Mouse (Mus musculus) kidney, adult 2 months (tissue): Measurements from ENCODE around the gene Rrp7a. TPM values are rescaled to one million over a fixed set of nuclear protein-coding genes. Genes with fewer than 3 reads are reported as not detected.

Experiments
- DNase-seq: peaks from one replicate; pipeline ENCODE4 v3.0.0; 2021
- H3K27ac ChIP-seq: fragments of 200-500 bp; 2 replicates; pipeline ENCODE4 v1.5.1; 2012; ENCODE audit warnings: low read depth, low read length, control low read depth, inconsistent platforms; ENCODE audit not compliant: insufficient read depth
- H3K27me3 ChIP-seq: fragments of 200-500 bp; replicated peaks from 2 replicates; pipeline ENCODE4 v1.6.1; 2012; ENCODE audit warnings: mild to moderate bottlenecking, moderate library complexity, low read length, inconsistent platforms; ENCODE audit not compliant: control insufficient read depth, insufficient read depth
- H3K36me3 ChIP-seq: fragments of 200-500 bp; 2 replicates; pipeline ENCODE4 v1.6.1; 2012; ENCODE audit warnings: mild to moderate bottlenecking, moderate library complexity, low read length, inconsistent platforms; ENCODE audit not compliant: control insufficient read depth, insufficient read depth
- H3K4me1 ChIP-seq: fragments of 200-500 bp; 2 replicates; pipeline ENCODE4 v1.6.1; 2011; ENCODE audit warnings: low read length; ENCODE audit not compliant: control insufficient read depth, insufficient read depth
- H3K4me3 ChIP-seq: fragments of 200-500 bp; 2 replicates; pipeline ENCODE4 v1.5.1; 2011; ENCODE audit warnings: mild to moderate bottlenecking, low read depth, low read length, control low read depth; ENCODE audit not compliant: insufficient read depth
- CTCF ChIP-seq: fragments of 200-500 bp; conservative IDR thresholded peaks from 2 replicates; pipeline ENCODE4 v1.5.1; 2011; ENCODE audit warnings: low read depth, mild to moderate bottlenecking, control low read depth, low read length, moderate library complexity, mixed read lengths; ENCODE audit not compliant: insufficient read depth, insufficient read length
- POLR2A ChIP-seq: fragments of 200-500 bp; IDR thresholded peaks from one replicate; pipeline ENCODE4 v1.6.1; 2011; ENCODE audit warnings: low read depth, low read length, control low read depth
- WGBS: fragments of 180-500 bp; shearing (Covaris S2); methylation state at CpG from one replicate; pipeline ENCODE4 v1.1.7; 2018; 5-methylcytosine and 5-hydroxymethylcytosine counted together
- polyA plus RNA-seq: library from polyadenylated mRNA; depleted of rRNA; stranded (reverse); fragments of >200 nt; gene quantifications from 2 replicates; pipeline ENCODE4 v1.2.3, GENCODE M21; 2012; rRNA removed

Gene Rrp7a
- polyA plus RNA-seq, 1 experiment = 110 TPM

DNA sequence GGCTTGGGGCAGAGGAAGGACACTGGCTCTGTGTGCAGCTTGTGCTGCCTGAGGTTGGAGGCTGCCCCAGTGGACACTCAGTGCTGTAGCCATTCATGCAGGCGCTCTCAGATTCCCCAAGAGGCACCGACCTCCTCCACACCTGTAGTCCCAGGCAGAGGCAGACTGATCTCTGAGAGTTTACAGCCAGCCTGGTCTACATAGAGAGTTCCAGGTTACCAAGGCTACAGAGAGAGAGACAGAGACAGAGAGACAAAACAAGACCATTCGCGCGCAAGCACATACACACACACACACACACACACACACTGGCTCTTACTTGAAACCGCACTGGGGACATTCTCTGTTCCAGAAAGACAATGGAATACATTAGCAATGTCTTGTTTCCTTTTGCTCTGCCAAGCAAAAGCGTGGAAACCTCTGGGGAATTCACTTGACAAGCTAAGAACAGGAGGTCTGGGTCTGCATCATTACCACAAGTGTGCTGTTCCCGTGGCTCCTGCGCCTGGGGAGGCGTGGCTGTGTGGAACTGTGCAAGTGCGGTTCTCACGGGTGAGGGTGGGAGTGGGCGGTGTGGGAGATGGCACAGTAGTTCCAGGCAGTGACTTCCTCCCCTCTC lies 38.5 kb downstream of the Rrp7a start:
- H3K4me3 ChIP-seq = no peak overlapping the region
- TF ChIP-seq CTCF (no peak), POLR2A (no peak)
- peak; percentile 78 for DNase-seq
- H3K4me1 ChIP-seq = no peaks in the 10 kb centered on the region
- WGBS = 43% methylated on average over 13 of the region's 13 CpGs
- H3K27me3 ChIP-seq = no peaks in the 10 kb centered on the region
- H3K27ac ChIP-seq = no peak overlapping the region
- H3K36me3 ChIP-seq = no peaks in the 10 kb centered on the region

DNA sequence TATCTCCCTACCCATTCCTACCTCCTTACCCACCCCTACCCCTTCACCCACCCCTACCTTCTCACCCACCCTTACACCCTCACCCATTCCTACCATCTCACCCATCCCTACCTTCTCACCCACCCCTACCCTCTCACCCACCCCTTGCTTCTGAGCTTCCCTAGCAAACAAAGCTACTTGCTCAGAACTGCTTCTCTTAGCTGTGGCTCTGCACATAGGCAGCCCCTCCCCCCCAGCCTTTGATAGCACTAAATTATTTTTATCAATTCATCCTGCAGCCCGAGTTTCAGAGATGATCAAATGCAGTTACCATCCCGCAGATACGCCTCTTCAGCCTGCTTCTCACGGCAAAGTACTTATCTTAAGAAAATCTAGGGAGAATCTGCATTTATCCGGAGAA lies 39.1 kb downstream of the Rrp7a start:
- no peaks in the 10 kb centered on the region for H3K4me1 ChIP-seq
- H3K27me3 ChIP-seq = no peaks in the 10 kb centered on the region
- TF ChIP-seq CTCF = no peak
- no peak for TF ChIP-seq POLR2A
- 74% methylated on average over 5 of the region's 5 CpGs for WGBS
- DNase-seq = no peak
- no peak overlapping the region for H3K27ac ChIP-seq
- H3K4me3 ChIP-seq = no peak overlapping the region
- H3K36me3 ChIP-seq = no peaks in the 10 kb centered on the region

GRCm38 (mm10) chr15:83075607-83076525 lies 46.7 kb downstream of the Rrp7a start:
- Histone ChIP-seq H3K4me3 (no peak overlapping the region), H3K4me1 (peaks cover 3% of the 10 kb centered on the region; the same call in 1 of the 2 replicates), H3K36me3 (no peaks in the 10 kb centered on the region), H3K27me3 (no peaks in the 10 kb centered on the region), H3K27ac (no peak overlapping the region)
- TF ChIP-seq CTCF = no peak
- TF ChIP-seq POLR2A = no peak
- 61% methylated on average over 27 of the region's 27 CpGs for WGBS
- no peak for DNase-seq

DNA sequence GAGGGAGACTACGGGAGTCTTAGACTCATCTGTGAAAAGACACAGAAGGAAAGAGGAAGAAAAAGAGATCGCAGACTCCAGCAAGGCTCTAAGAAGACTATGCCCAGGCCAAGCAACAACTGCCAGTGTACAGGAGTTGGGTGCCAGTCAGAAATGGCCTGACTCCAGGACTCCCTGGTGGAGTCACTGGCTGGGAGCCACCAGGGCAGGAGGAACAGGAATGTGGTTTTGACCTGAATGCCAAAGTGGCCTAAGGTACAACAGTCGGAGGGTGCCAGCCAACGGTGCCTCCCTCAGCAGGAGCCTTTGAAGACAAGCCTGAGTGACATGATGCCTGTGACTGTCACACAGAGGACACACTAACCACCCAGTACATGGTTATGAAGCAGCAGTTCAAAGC lies 48.4 kb downstream of the Rrp7a start:
- H3K36me3 ChIP-seq = no peaks in the 10 kb centered on the region
- peaks cover 3% of the 10 kb centered on the region; the same call in 1 of the 2 replicates for H3K4me1 ChIP-seq
- DNase-seq = peak; percentile 93
- TF ChIP-seq CTCF = no peak
- TF ChIP-seq POLR2A = no peak
- H3K27ac ChIP-seq = no peak overlapping the region
- H3K4me3 ChIP-seq = no peak overlapping the region
- 61% methylated on average over 4 of the region's 4 CpGs for WGBS
- no peaks in the 10 kb centered on the region for H3K27me3 ChIP-seq

DNA sequence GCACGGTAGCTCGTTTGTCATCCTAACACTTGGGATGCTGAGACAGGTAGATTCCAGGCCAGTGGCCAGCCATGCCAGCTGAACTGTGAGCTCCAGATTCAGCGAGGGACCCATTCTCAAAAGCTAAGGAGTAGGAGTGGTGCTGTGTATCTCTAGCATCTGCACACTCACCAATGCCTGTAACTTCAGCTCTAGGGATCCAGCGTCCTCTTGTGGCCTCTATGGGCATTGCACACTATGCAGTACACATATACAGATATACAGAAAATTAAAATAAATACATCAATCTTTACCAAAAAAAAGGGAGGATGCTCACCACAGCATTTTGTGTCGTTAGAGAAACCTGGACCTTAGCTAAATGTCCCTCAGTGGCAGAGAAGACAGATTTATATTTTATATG lies 50.8 kb downstream of the Rrp7a start:
- no peak for DNase-seq
- H3K4me1 ChIP-seq = peaks cover 3% of the 10 kb centered on the region; the same call in 1 of the 2 replicates
- H3K4me3 ChIP-seq = no peak overlapping the region
- TF ChIP-seq POLR2A (no peak), CTCF (no peak)
- H3K36me3 ChIP-seq = no peaks in the 10 kb centered on the region
- H3K27me3 ChIP-seq = no peaks in the 10 kb centered on the region
- 88% methylated on average over 5 of the region's 5 CpGs for WGBS
- H3K27ac ChIP-seq = no peak overlapping the region

DNA sequence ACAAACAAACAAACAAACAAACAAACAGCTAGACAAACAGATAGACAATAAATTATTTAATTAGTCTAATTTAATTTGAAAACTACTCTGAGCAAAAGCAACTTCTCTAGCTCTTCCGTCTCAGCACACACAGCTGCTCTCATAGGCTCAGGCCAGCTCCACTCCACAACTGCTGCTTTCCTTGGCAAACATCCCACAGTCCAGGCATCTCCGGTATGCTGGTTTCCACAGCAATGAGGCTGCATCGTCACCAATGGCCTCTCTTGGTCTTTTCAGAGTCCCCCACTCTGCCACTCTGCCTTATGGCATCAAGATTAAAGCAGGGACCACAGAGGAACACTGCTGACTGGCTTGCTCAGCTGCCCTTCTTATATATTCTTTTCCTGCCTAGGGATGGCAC lies 51.7 kb downstream of the Rrp7a start:
- no peak overlapping the region for H3K27ac ChIP-seq
- TF ChIP-seq CTCF (no peak), POLR2A (no peak)
- H3K36me3 ChIP-seq = no peaks in the 10 kb centered on the region
- no peaks in the 10 kb centered on the region for H3K27me3 ChIP-seq
- H3K4me3 ChIP-seq = no peak overlapping the region
- WGBS = 36% methylated on average over 3 of the region's 3 CpGs
- H3K4me1 ChIP-seq = peaks cover 3% of the 10 kb centered on the region; the same call in 1 of the 2 replicates
- peak; percentile 83 for DNase-seq

DNA sequence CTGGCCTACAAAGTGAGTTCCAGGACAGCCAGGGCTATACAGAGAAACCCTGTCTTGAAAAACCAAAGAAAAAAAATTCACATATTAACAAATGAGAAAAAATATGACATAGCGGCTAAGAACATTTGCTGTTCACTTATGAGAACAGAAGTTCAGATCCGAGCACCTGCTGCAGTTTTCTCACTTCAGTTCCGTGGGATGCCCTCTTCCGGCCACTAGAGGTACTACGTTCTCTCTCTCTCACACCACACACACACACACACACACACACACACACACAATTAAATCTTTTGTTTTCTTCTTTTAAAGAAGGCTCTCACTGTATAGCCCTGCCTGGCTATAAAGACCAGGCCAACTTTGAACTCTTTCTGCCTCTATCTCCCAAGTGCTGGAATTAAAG lies 54.3 kb downstream of the Rrp7a start:
- WGBS = over 99% methylated on average over 5 of the region's 5 CpGs
- no peaks in the 10 kb centered on the region for H3K36me3 ChIP-seq
- TF ChIP-seq CTCF (no peak), POLR2A (no peak)
- H3K4me3 ChIP-seq = no peak overlapping the region
- DNase-seq = no peak
- no peak overlapping the region for H3K27ac ChIP-seq
- no peaks in the 10 kb centered on the region; the same call in 1 of the 2 replicates for H3K4me1 ChIP-seq
- H3K27me3 ChIP-seq = no peaks in the 10 kb centered on the region

GRCm38 (mm10) chr15:83065543-83065942 lies 57.1 kb downstream of the Rrp7a start:
- 17% methylated on average over 4 of the region's 4 CpGs for WGBS
- peak; percentile 89 for DNase-seq
- Histone ChIP-seq H3K4me1 (no peaks in the 10 kb centered on the region; the same call in 1 of the 2 replicates), H3K27ac (no peak overlapping the region), H3K4me3 (no peak overlapping the region), H3K27me3 (no peaks in the 10 kb centered on the region), H3K36me3 (no peaks in the 10 kb centered on the region)
- TF ChIP-seq POLR2A (no peak), CTCF (no peak)

Other genes with a start within 250 kb of the Rrp7a start
- 17.8 and 18.1 TPM in 2 replicates for gene Tcf20, start 134.9 kb downstream of the Rrp7a start, polyA plus RNA-seq
- gene Nfam1, start 89.5 kb downstream of the Rrp7a start, polyA plus RNA-seq = 2.2 and 2.9 TPM in 2 replicates
- 106 and 124 TPM in 2 replicates for gene Serhl, start 33.3 kb downstream of the Rrp7a start, polyA plus RNA-seq
- gene Poldip3, start 26.6 kb upstream of the Rrp7a start, polyA plus RNA-seq = 45.9 and 47.2 TPM in 2 replicates
- gene Cyb5r3, start 49.8 kb upstream of the Rrp7a start, polyA plus RNA-seq = 197 and 230 TPM in 2 replicates
- gene A4galt, start 129.0 kb upstream of the Rrp7a start, polyA plus RNA-seq = 53.5 and 56.0 TPM in 2 replicates
- gene Arfgap3, start 227.4 kb upstream of the Rrp7a start, polyA plus RNA-seq = 21.4 and 26.5 TPM in 2 replicates